Mouse (Mus musculus) ES-E14 (cell line): ENCODE results near the gene Pigl. TPM values are rescaled to one million over a fixed set of nuclear protein-coding genes. Genes with fewer than 3 reads are reported as not detected.
"Not testable (repeated sequence)": the region's sequence is repeated elsewhere in the genome, so short reads cannot be mapped to it uniquely, and the experiment has no call there.

ENCODE experiments used
- DNase-seq: peaks from one replicate; pipeline ENCODE4 v3.0.0-alpha.2; 2013; ENCODE audit warnings: low read depth, low spot score
- H3K27ac ChIP-seq: 2 replicates; pipeline ENCODE4 v1.5.1; 2012; ENCODE audit warnings: low read depth, mild to moderate bottlenecking, low read length, moderate library complexity, mixed read lengths; ENCODE audit not compliant: poor library complexity, insufficient read depth, severe bottlenecking
- H3K36me3 ChIP-seq: 2 replicates; pipeline ENCODE4 v1.6.1; 2012; ENCODE audit warnings: mild to moderate bottlenecking, low read length, moderate library complexity, mixed read lengths; ENCODE audit not compliant: control insufficient read depth, poor library complexity, insufficient read depth, severe bottlenecking
- H3K4me1 ChIP-seq, 2 experiments: fragments of 150-350 bp in 1 of 2; sonication (generic) in 1 of 2; 2 replicates each; pipeline ENCODE4 v1.6.1; 2012; ENCODE audit warnings: low read length in 2 of 2, mild to moderate bottlenecking in 1 of 2, mixed read lengths in 1 of 2; ENCODE audit not compliant: control insufficient read depth in 2 of 2, insufficient read depth in 2 of 2, poor library complexity in 1 of 2
- H3K4me3 ChIP-seq, 2 experiments: fragments of 150-350 bp in 1 of 2; sonication (generic) in 1 of 2; 2 replicates each; pipeline ENCODE4 v1.5.1; 2012; ENCODE audit warnings: low read length in 2 of 2, low read depth in 1 of 2, mild to moderate bottlenecking in 1 of 2, mixed read lengths in 1 of 2; ENCODE audit not compliant: insufficient read depth in 1 of 2, poor library complexity in 1 of 2, severe bottlenecking in 1 of 2
- H3K9ac ChIP-seq: 2 replicates; pipeline ENCODE4 v1.6.1; 2012; ENCODE audit warnings: low read depth, mild to moderate bottlenecking, low read length, mixed read lengths; ENCODE audit not compliant: poor library complexity, insufficient read depth, severe bottlenecking
- H3K9me3 ChIP-seq: fragments of 150-350 bp; sonication (generic); 2 replicates; pipeline ENCODE4 v1.6.1; 2012; ENCODE audit warnings: low read depth, mild to moderate bottlenecking, low read length; ENCODE audit not compliant: control insufficient read depth, insufficient read depth
- CHD2 ChIP-seq: IDR thresholded peaks from 2 replicates; pipeline ENCODE4 v1.6.1; 2014; ENCODE audit warnings: mild to moderate bottlenecking, low read depth, low read length, inconsistent platforms
- HCFC1 ChIP-seq: IDR thresholded peaks from 2 replicates; pipeline ENCODE4 v1.6.1; 2012; ENCODE audit warnings: low read length, inconsistent platforms, borderline replicate concordance; ENCODE audit not compliant: insufficient read depth
- MAFK ChIP-seq: IDR thresholded peaks from 2 replicates; pipeline ENCODE4 v1.6.1; 2014; ENCODE audit warnings: mild to moderate bottlenecking, low read depth, low read length, inconsistent platforms; ENCODE audit not compliant: insufficient read depth
- ZC3H11A ChIP-seq: IDR thresholded peaks from 2 replicates; pipeline ENCODE4 v1.6.1; 2012; ENCODE audit warnings: low read depth, mild to moderate bottlenecking, inconsistent platforms, low read length, borderline replicate concordance
- ZNF384 ChIP-seq: IDR thresholded peaks from 2 replicates; pipeline ENCODE4 v1.6.1; 2012; ENCODE audit warnings: low read depth, low read length, inconsistent platforms
- in situ Hi-C, 2 experiments: fragments of 600-800 bp; cut with MboI; formaldehyde crosslinking; loops; one replicate each; pipeline ENCODE4 v1.15.1; 2025; ENCODE audit warnings: low sequenced_read_pairs in 2 of 2, inconsistent platforms in 1 of 2; ENCODE audit not compliant: unreplicated experiment in 2 of 2
- total RNA-seq: library from RNA; depleted of rRNA; stranded (reverse); fragments of 300-350 nt; gene quantifications from 2 replicates; pipeline ENCODE4 v1.2.3, GENCODE M21; 2012

Gene Pigl
- total RNA-seq, 1 experiment = 25.8 TPM

DNA sequence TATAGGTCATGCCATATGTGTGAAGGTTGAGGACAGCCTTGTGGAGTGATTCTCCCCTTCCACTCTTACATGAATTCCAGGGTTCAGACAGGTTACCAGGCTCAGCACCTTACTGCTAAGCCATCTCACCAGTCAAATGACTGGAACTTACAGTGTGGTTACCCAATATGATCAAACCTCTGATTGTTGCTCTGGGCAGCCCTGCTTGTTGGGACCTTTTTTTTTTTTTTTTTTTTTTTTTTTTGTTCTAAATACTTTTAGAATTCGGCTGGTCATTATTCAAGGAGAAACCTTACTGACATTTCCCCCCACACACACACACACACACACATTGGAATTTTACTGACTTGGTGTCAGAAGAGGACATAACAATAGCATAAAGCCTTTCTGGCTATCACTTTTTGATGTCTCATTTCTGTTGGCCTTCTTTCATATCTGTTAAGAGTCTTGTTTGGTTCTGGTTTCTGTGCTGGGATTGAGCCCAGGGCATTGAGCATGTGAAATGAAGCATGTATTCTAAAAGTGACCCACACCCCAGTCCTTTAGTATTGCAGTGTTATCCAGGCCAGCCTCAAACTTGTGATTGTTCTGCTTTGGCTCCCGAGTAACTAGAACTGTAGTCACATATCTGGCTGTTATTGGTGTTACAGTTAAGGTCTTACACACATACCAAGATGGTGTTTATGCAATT is 5.1 kb downstream of the Pigl start:
- in situ Hi-C loops = no loop called here
- H3K36me3 ChIP-seq = 0 out of 2 replicates have a peak, but pooled peaks cover 2% of the 10 kb centered on the region
- no peak for TF ChIP-seq ZC3H11A
- TF ChIP-seq MAFK = no peak
- no peak for TF ChIP-seq HCFC1
- no peak for TF ChIP-seq CHD2
- no peak; the same call in 1 of the 2 replicates for TF ChIP-seq ZNF384

GRCm38 (mm10) chr11:62464696-62465095 is 6.4 kb downstream of the Pigl start:
- H3K36me3 ChIP-seq = 0 out of 2 replicates have a peak, but pooled peaks cover 2% of the 10 kb centered on the region
- no peaks in the 10 kb centered on the region for H3K4me1 ChIP-seq
- no peak overlapping the region for H3K4me3 ChIP-seq
- no peaks in the 10 kb centered on the region for H3K9me3 ChIP-seq
- H3K27ac ChIP-seq = no peak overlapping the region
- DNase-seq = no peak
- TF ChIP-seq HCFC1 (no peak), CHD2 (no peak), MAFK (no peak), ZC3H11A (no peak), ZNF384 (no peak)
- no peak overlapping the region for H3K9ac ChIP-seq
- in situ Hi-C loops = no loop called here

More for the DNA sequence above, 5.1 kb downstream of the Pigl start:
- Histone ChIP-seq H3K4me1 (no peaks in the 10 kb centered on the region), H3K9me3 (no peaks in the 10 kb centered on the region), H3K4me3 (no peak overlapping the region), H3K9ac (no peak overlapping the region), H3K27ac (no peak overlapping the region)
- no peak for DNase-seq

GRCm38 (mm10) chr11:62465849-62466248 is 7.6 kb downstream of the Pigl start:
- TF ChIP-seq MAFK = no peak
- TF ChIP-seq HCFC1 = no peak
- no peak for TF ChIP-seq ZC3H11A
- no peak for TF ChIP-seq CHD2
- no peak for TF ChIP-seq ZNF384
- Histone ChIP-seq H3K4me3 (no peak overlapping the region), H3K36me3 (0 out of 2 replicates have a peak, but pooled peaks cover 2% of the 10 kb centered on the region), H3K27ac (no peak overlapping the region), H3K9ac (no peak overlapping the region), H3K4me1 (no peaks in the 10 kb centered on the region), H3K9me3 (no peaks in the 10 kb centered on the region)
- no peak for DNase-seq
- in situ Hi-C loops = no loop called here

- in situ Hi-C loops = no loop called here
- Histone ChIP-seq H3K9me3 (no peaks in the 10 kb centered on the region), H3K27ac (no peak overlapping the region), H3K4me3 (no peak overlapping the region), H3K36me3 (0 out of 2 replicates have a peak, but pooled peaks cover 2% of the 10 kb centered on the region), H3K4me1 (no peaks in the 10 kb centered on the region), H3K9ac (no peak overlapping the region)
- TF ChIP-seq HCFC1 (no peak), ZC3H11A (no peak), MAFK (no peak), ZNF384 (no peak), CHD2 (no peak)
- no peak for DNase-seq
Observed at GRCm38 (mm10) chr11:62466546-62466945, 8.3 kb downstream of the Pigl start.

- H3K4me3 ChIP-seq, H3K4me1 ChIP-seq, in situ Hi-C loops, DNase-seq, H3K27ac ChIP-seq, H3K36me3 ChIP-seq, H3K9me3 ChIP-seq, H3K9ac ChIP-seq: not testable (repeated sequence)
- 0 out of 2 replicates have a peak, but pooled peaks have one; percentile 3 for TF ChIP-seq ZNF384
Observed at GRCm38 (mm10) chr11:62467289-62467688, 9.0 kb downstream of the Pigl start.
